Mouse (Mus musculus) limb, embryonic 11.5 days (tissue): ENCODE measurements around the gene Nodal. TPM values are rescaled to one million over a fixed set of nuclear protein-coding genes. Genes with fewer than 3 reads are reported as not detected.

Experiments used
- ATAC-seq: fragments of 200-750 bp; cut with Nextera tagmentation; 2 replicates; pipeline ENCODE4 v1.8.0; 2017; ENCODE audit warnings: low read depth; ENCODE audit not compliant: insufficient number of reproducible peaks, low FRiP score, low TSS enrichment
- DNase-seq: peaks from one replicate; pipeline ENCODE4 v3.0.0-alpha.2; 2015; ENCODE audit warnings: low spot score
- H3K27ac ChIP-seq: fragments of 300-500 bp; sonication (generic); replicated peaks from 2 replicates; pipeline ENCODE4 v1.5.1; 2014; ENCODE audit warnings: low read depth, mild to moderate bottlenecking, low read length
- H3K27me3 ChIP-seq: fragments of 300-500 bp; sonication (generic); 2 replicates; pipeline ENCODE4 v1.6.1; 2014; ENCODE audit warnings: mild to moderate bottlenecking, low read length, mixed read lengths; ENCODE audit not compliant: control insufficient read depth, insufficient read depth
- H3K36me3 ChIP-seq: fragments of 300-500 bp; sonication (generic); 2 replicates; pipeline ENCODE4 v1.6.1; 2014; ENCODE audit warnings: mild to moderate bottlenecking, low read length, moderate library complexity, mixed read lengths; ENCODE audit not compliant: control insufficient read depth, insufficient read depth
- H3K4me1 ChIP-seq: fragments of 300-500 bp; sonication (generic); 2 replicates; pipeline ENCODE4 v1.6.1; 2014; ENCODE audit warnings: low read length, mixed read lengths; ENCODE audit not compliant: control insufficient read depth, insufficient read depth
- H3K4me2 ChIP-seq: fragments of 300-500 bp; sonication (generic); 2 replicates; pipeline ENCODE4 v1.6.1; 2014; ENCODE audit warnings: low read depth, mild to moderate bottlenecking, moderate library complexity; ENCODE audit not compliant: severe bottlenecking
- H3K4me3 ChIP-seq: fragments of 300-500 bp; sonication (generic); 2 replicates; pipeline ENCODE4 v1.5.1; 2014; ENCODE audit warnings: low read depth, low read length
- H3K9ac ChIP-seq: fragments of 300-500 bp; sonication (generic); 2 replicates; pipeline ENCODE4 v1.6.1; 2014; ENCODE audit warnings: mild to moderate bottlenecking, low read length
- H3K9me3 ChIP-seq: fragments of 300-500 bp; sonication (generic); 2 replicates; pipeline ENCODE4 v1.6.1; 2016; ENCODE audit warnings: low read length; ENCODE audit not compliant: control insufficient read depth
- WGBS: fragments of 180-500 bp; shearing (Covaris S2); extraction: QIAGEN DNeasy Blood & Tissue Kit; methylation state at CpG from one replicate; pipeline ENCODE4 v1.1.7; 2014; 5-methylcytosine and 5-hydroxymethylcytosine counted together
- polyA plus RNA-seq: library from polyadenylated mRNA; unstranded; fragments of >200 nt; fragmentation: Nextera tagmentation; extraction: Ambion mirVana; gene quantifications from 2 replicates; pipeline ENCODE4 v1.2.1, GENCODE M21; 2014

Gene Nodal
- polyA plus RNA-seq, 1 experiment from 2014 or later, result not detected

DNA sequence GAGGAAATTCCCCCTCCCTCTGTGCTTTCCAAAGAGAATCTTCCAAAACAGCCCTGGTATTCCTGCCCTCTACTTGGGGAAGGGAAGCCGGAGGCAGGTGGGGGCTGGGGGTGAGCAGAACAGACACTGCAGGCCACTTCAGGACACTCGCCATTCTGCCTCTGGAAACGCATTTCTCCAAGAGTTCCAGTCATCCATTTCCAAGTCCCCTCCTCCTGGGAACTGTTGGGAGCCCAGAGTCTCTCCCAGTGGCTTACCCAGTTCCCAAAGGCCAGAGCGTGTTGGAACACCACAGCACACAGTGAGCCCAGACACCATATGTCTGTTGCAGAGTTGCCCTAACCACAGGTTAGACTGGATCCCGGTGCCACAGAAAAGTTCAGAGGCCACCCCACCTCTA, 39.1 kb upstream of the Nodal start:
- H3K27me3 ChIP-seq, result no peaks in the 10 kb centered on the region
- H3K4me3 ChIP-seq, result no peak overlapping the region
- H3K4me2 ChIP-seq, result no peak overlapping the region
- H3K27ac ChIP-seq, result no peak overlapping the region
- ATAC-seq (no peak), DNase-seq (no peak)
- H3K9me3 ChIP-seq, result no peaks in the 10 kb centered on the region
- WGBS, result 86% methylated on average over 5 of the region's 5 CpGs
- H3K4me1 ChIP-seq, result peaks cover 16% of the 10 kb centered on the region
- H3K9ac ChIP-seq, result no peak overlapping the region
- H3K36me3 ChIP-seq, result no peaks in the 10 kb centered on the region

GRCm38 (mm10) chr10:61379340-61380040, 38.3 kb upstream of the Nodal start:
- DNase-seq, result no peak
- ATAC-seq, result no peak
- Histone ChIP-seq H3K4me1 (peaks cover 16% of the 10 kb centered on the region), H3K27me3 (no peaks in the 10 kb centered on the region), H3K27ac (no peak overlapping the region), H3K9me3 (no peaks in the 10 kb centered on the region), H3K9ac (no peak overlapping the region), H3K4me2 (no peak overlapping the region), H3K36me3 (no peaks in the 10 kb centered on the region), H3K4me3 (no peak overlapping the region)
- WGBS, result 91% methylated on average over 13 of the region's 13 CpGs

DNA sequence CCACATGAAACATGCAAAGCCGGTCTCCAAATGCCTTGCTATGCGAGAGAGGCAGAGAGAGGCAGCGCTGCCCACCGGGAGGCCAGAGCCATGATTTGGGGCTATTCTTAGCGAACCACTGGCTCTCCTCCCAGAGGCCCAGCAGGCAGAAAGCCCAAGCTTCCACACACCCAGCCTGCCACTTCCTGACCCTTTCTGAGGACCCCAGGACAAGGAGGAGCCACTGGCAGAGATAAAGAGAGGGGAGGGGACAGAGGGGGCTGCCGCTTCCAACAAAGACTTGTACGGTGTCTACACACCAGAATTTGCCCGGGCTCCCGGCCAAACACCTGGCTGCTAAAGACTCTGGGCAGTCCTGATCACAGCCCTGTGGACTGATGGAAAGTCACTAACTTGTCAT, 37.6 kb upstream of the Nodal start:
- no peak for DNase-seq
- Histone ChIP-seq H3K27ac (no peak overlapping the region), H3K9ac (0 out of 2 replicates have a peak overlapping the region, but pooled peaks have one; percentile 23), H3K36me3 (no peaks in the 10 kb centered on the region), H3K4me2 (no peak overlapping the region), H3K27me3 (no peaks in the 10 kb centered on the region), H3K4me1 (peaks cover 16% of the 10 kb centered on the region), H3K9me3 (no peaks in the 10 kb centered on the region), H3K4me3 (no peak overlapping the region)
- ATAC-seq, result no peak
- WGBS, result 24% methylated on average over 9 of the region's 9 CpGs

- Histone ChIP-seq H3K4me1 (peaks cover 16% of the 10 kb centered on the region), H3K9ac (peak overlapping the region; percentile 70; the same call in 1 of the 2 replicates), H3K4me3 (peak overlapping the region; percentile 67), H3K36me3 (no peaks in the 10 kb centered on the region), H3K27me3 (no peaks in the 10 kb centered on the region), H3K27ac (no peak overlapping the region), H3K9me3 (no peaks in the 10 kb centered on the region), H3K4me2 (peak overlapping the region; percentile 74)
- DNase-seq (no peak), ATAC-seq (no peak)
- 11% methylated on average over 8 of the region's 8 CpGs for WGBS
Measured at GRCm38 (mm10) chr10:61381823-61382222, 35.9 kb upstream of the Nodal start.

DNA sequence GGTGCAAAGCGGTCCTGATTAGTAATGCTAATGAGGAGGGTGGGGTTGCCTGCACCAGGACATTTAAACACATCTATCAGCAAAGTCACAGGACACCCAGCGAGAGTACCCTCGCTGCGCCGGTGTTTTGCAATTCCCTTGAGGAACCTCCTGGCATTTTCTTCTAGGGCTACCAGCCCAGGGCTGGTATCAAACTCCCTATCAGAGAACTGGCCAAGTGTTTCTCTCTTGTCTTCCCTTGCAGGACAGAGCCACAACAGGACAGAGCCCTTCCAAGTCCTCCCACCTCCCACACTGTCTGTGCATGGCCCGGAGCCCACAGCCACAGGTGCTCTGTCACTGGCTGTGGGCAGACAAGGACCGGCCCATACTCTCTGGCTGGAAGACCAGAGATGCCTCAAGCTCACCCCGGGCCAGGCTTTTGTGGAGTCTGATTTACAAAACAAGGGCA, 35.5 kb upstream of the Nodal start:
- Histone ChIP-seq H3K4me1 (peaks cover 16% of the 10 kb centered on the region), H3K36me3 (no peaks in the 10 kb centered on the region), H3K27ac (no peak overlapping the region), H3K27me3 (no peaks in the 10 kb centered on the region), H3K4me3 (peak overlapping the region; percentile 67), H3K4me2 (peak overlapping the region; percentile 74), H3K9ac (peak overlapping the region; percentile 70), H3K9me3 (no peaks in the 10 kb centered on the region)
- ATAC-seq (peak; percentile 13; the same call in 1 of the 2 replicates), DNase-seq (peak; percentile 41)
- under 1% methylated on average over 8 of the region's 8 CpGs for WGBS

GRCm38 (mm10) chr10:61383021-61383714, 34.6 kb upstream of the Nodal start, which contains the start of gene Pald1:
Gene Pald1, minus strand, starts transcription at chr10:61383530.
- Histone ChIP-seq H3K9me3 (no peaks in the 10 kb centered on the region), H3K27me3 (no peaks in the 10 kb centered on the region), H3K4me2 (peak within 1 kb of the TSS; percentile 74), H3K36me3 (no peaks in the 10 kb centered on the region), H3K4me3 (peak within 1 kb of the TSS; percentile 67), H3K4me1 (peaks cover 16% of the 10 kb centered on the region), H3K9ac (peak within 1 kb of the TSS; percentile 70), H3K27ac (no peak within 1 kb of the TSS)
- peak; percentile 80 for ATAC-seq
- DNase-seq, result peak; percentile 85
- under 1% methylated on average over 57 of the region's 60 CpGs for WGBS

DNA sequence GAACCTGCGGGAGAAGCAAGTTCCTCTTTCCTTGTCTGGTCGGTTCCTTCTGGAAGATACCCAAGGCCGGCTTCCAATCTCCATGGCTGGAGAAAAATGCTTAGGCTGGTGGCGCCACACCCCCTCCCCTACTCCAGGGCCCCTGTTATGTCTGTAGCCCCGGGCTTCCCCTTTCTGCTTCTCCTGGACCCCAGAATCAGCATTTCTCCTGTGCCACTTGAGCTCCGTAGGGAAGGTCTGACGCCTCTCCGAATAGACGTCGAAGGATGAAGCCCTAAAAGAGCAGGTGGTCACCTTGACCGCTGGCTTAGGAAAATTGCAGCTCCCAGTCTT, 34.1 kb upstream of the Nodal start:
- Histone ChIP-seq H3K4me1 (peaks cover 16% of the 10 kb centered on the region), H3K27ac (no peak overlapping the region), H3K27me3 (no peaks in the 10 kb centered on the region), H3K9ac (peak overlapping the region; percentile 70), H3K4me3 (peak overlapping the region; percentile 67), H3K4me2 (peak overlapping the region; percentile 74), H3K9me3 (no peaks in the 10 kb centered on the region), H3K36me3 (no peaks in the 10 kb centered on the region)
- ATAC-seq, result peak; percentile 3; the same call in 1 of the 2 replicates
- 3% methylated on average over 11 of the region's 11 CpGs for WGBS
- DNase-seq, result no peak

- Histone ChIP-seq H3K4me2 (no peak overlapping the region), H3K27ac (no peak overlapping the region), H3K36me3 (no peaks in the 10 kb centered on the region), H3K4me1 (peaks cover 12% of the 10 kb centered on the region), H3K9me3 (no peaks in the 10 kb centered on the region), H3K27me3 (no peaks in the 10 kb centered on the region), H3K9ac (no peak overlapping the region), H3K4me3 (no peak overlapping the region)
- WGBS, result 83% methylated on average over 6 of the region's 6 CpGs
- no peak for ATAC-seq
- no peak for DNase-seq
Measured at GRCm38 (mm10) chr10:61385174-61385573, 32.6 kb upstream of the Nodal start.
